Mouse (Mus musculus) erythroblast, embryonic 14.5 days (primary cell): ENCODE measurements around the gene Coro1b.

Source experiments
- GATA1 ChIP-seq: IDR thresholded peaks from 2 replicates; pipeline ENCODE4 v1.6.1; 2012; ENCODE audit warnings: low read length, inconsistent platforms, mixed read lengths
- TAL1 ChIP-seq: IDR thresholded peaks from 3 replicates; pipeline ENCODE4 v1.6.1; 2012; ENCODE audit warnings: low read length, inconsistent platforms, mixed read lengths

- TF ChIP-seq GATA1, result no peak
- no peak for TF ChIP-seq TAL1
Observed at GRCm38 (mm10) chr19:4171393-4172290, 23.2 kb downstream of the Coro1b start.
